Mouse (Mus musculus): Measurements from ENCODE around the gene Cd300c2.
"Not testable (repeated sequence)": the region's sequence is repeated elsewhere in the genome, so short reads cannot be mapped to it uniquely, and the experiment has no call there.

Cd300c2 gene

DNA sequence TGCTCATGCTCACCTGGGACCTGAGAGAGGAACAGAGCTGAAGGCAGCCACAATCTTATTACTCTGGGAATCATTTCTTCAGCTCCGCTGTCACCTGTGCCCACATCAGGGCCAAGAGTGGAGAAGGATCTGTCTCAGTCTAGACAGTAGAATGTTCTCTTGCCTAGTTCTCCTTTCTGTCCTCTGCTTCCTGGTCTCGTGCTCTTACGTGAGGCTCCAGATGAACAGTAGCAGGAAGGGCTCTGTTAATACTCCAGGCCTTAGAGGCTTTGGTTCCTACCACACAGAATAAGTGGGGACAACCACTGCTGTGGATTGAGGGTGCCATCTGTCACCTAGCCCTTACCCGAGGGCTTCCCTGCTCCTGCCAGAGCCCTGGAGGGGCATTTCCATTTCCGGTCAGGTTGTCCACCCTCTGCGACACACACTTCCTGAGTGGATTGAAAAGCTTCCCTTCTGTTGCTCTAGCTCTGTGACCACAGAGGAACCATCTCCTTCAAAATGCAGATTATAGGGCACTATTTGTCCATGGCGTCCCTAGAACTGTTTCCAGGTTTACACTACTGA lies at the start of gene Cd300c2:
Gene Cd300c2 (minus strand): TSS at position 407 of the 567 bp plus-strand sequence.
- no peak for DNase-seq (ENCODE audit: low read depth)

DNA sequence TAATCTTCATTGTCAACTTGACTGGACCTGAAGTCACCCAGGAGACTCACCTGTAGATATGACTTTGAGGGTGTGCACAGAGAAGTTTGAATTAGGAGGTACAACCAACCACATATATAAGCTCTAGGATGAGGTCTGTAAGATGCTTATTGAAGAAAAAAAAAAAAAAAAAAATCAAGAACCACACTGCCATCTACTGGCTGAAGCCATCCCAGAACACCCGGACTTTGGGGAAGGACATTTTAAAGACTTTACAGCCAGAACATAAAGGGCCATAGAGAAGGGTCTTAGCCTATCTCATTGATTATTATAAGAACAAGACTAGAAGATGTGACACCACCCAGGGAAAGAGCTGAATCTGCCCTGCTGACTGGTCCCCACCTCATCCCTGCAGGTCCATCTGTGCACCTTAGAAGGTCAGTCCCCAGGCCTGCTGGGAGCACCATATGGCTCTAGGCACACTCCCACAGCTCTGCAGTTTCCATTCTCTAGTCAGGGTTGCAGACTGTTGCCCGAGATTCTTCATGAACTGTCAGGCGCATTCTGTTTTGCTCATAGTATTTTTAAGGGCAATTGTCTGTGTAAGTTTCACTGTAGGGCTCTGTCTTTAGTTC lies 47.7 kb upstream of the Cd300c2 start:
- peak; percentile 73 for DNase-seq (ENCODE audit: low read depth)

DNA sequence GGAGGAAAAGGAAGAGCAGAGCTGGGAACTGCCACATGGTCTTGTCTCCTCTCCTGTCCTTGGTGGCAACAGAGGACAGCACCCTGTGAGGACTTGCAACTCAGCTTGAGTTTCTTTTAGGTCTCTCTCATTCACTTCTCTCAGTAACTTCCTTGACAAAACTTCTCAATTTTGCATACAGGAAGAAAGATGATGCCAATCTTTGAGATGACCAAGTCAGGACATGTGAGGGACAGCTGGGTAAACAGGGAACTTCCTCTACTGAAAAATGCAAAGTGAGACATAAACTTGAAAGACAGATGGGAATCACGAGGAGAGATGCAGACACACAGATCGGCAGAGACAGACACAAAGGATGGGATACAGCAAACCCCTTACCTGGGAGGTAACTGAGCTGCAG lies 46.6 kb upstream of the Cd300c2 start, which contains the start of gene Cd300ld3:
Gene Cd300ld3 (minus strand): TSS at position 151 of the 400 bp plus-strand sequence.
- no peak for DNase-seq (ENCODE audit: low read depth)

DNA sequence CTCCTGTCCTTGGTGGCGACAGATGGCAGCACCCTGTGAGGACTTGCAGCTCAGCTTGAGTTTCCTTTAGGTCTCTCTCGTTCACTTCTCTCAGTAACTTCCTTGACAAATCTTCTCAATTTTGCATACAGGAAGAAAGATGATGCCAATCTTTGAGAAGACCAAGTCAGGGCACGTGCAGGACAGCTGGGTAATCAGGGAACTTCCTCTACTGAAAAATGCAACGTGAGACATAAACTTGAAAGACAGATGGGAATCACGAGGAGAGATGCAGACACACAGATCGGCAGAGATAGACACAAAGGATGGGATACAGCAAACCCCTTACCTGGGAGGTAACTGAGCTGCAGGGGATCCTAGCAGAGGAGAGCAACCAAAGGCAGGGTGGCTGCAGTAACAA lies 36.0 kb upstream of the Cd300c2 start, which contains the start of gene Cd300ld5:
Gene Cd300ld5 (minus strand): TSS at position 101 of the 400 bp plus-strand sequence.
- DNase-seq (ENCODE audit: low read depth): not testable (repeated sequence)

DNA sequence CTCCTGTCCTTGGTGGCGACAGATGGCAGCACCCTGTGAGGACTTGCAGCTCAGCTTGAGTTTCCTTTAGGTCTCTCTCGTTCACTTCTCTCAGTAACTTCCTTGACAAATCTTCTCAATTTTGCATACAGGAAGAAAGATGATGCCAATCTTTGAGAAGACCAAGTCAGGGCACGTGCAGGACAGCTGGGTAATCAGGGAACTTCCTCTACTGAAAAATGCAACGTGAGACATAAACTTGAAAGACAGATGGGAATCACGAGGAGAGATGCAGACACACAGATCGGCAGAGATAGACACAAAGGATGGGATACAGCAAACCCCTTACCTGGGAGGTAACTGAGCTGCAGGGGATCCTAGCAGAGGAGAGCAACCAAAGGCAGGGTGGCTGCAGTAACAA lies 25.2 kb upstream of the Cd300c2 start, which contains the start of gene Cd300ld4:
Gene Cd300ld4 (minus strand): TSS at position 101 of the 400 bp plus-strand sequence.
- DNase-seq (ENCODE audit: low read depth): not testable (repeated sequence)

DNA sequence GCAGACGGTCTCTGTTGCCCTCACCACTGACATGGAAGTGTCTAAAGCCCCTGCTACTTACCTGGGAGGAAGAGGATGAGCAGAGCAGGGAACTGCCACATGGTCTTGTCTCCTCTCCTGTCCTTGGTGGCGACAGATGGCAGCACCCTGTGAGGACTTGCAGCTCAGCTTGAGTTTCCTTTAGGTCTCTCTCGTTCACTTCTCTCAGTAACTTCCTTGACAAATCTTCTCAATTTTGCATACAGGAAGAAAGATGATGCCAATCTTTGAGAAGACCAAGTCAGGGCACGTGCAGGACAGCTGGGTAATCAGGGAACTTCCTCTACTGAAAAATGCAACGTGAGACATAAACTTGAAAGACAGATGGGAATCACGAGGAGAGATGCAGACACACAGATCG lies 14.4 kb upstream of the Cd300c2 start, which contains the start of gene Cd300ld2:
Gene Cd300ld2 (minus strand): TSS at position 101 of the 400 bp plus-strand sequence.
- DNase-seq (ENCODE audit: low read depth): not testable (repeated sequence)

DNA sequence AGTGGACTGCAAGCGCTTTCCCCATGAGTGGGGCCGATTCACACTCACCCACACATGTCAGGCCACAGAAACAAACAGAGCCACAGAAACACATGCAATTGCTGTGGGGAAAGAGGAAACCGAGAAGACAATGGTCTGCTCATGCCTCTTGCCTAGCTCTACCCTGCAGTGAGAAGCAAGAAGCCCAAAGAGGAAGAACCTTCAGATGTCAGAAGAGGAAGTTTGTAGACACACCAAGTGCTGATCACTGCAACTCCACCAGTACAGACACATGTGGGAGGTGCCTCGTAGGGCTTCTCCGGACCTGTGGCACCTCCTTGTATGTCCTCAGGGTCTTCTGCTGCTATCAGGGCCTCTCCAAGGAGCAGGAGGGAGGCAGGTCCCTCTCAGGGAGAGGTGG lies 2.4 kb upstream of the Cd300c2 start:
- no peak for DNase-seq (ENCODE audit: low read depth)

DNA sequence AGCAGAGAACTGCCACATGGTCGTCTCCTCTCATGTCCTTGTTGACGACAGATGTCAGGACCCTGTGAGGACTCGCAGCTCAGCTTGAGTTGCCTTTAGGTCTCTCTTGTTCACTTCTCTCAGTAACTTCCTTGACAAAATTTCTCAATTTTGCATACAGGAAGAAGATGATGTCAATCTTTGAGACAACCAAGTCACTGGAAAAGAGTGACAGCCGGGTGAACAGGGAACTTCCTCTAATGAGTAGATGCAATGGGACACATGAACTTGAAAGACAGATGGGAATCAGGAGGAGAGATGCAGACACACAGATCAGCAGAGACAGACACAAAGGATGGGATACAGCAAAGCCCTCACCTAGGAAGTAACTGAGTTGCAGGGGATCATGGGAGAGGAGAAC lies 11.9 kb downstream of the Cd300c2 start, which contains the start of gene Cd300ld:
Gene Cd300ld (minus strand): TSS at position 130 of the 400 bp plus-strand sequence.
- no peak for DNase-seq (ENCODE audit: low read depth)

DNA sequence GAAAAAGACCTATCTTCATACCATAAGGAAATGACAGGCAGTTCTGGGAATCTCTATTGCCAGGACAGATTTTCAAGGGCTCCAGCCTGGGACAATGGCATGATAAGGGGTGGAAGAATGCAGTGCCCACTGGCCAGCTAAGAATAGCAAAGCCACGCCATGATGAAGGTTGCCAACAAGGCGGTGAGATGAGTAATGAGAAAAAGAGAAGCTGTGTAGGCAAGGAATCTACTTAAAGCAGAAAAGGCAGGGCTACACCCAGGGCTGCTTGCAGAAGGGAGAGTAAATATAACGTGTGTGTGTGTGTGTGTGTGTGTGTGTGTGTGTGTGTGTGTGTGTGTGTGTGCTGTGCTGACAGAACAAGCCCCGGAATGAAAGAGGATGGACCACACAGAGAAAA lies 19.8 kb downstream of the Cd300c2 start:
- peak; percentile 35 for DNase-seq (ENCODE audit: low read depth)

DNA sequence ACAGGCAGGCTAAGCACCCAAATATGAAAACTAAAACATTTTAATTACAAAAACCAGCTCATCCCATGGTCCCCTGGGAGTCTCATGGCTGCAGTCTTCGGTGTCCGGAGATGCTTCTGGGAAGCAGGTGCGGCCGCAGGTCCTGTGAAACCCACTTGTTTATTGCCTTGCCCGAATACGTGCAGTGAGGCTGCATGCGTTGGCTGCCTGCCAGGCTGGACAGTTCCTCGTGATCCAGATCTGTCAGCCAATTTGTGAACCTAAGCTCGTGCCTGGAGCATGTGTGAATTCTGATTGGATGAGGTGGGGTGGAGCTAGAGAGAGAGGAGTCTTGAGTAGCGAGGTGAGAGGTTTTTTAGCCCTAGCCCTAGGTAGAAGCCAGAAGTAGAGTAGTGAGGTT lies 29.0 kb downstream of the Cd300c2 start:
- DNase-seq (ENCODE audit: low read depth): peak; percentile 41

DNA sequence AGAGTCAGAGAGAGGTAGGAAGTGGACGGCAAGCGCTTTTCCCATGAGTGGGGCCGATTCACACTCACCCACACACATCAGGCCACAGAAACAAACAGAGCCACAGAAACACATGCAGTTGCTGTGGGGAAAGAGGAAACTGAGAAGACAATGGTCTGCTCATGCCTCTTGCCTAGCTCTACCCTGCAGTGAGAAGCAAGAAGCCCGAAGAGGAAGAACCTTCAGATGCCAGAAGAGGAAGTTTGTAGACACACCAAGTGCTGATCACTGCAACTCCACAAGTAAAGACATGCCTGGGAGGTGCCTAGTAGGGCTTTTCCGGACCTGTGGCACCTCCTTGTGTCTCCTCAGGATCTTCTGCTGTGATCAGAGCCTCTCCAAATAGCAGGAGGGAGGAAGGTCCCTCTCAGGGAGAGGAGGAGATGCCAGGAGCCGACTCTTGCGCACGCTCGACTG lies 32.9 kb downstream of the Cd300c2 start, which contains the start of gene Cd300c:
Gene Cd300c (minus strand): TSS at position 406 of the 456 bp plus-strand sequence.
- DNase-seq (ENCODE audit: low read depth): no peak

DNA sequence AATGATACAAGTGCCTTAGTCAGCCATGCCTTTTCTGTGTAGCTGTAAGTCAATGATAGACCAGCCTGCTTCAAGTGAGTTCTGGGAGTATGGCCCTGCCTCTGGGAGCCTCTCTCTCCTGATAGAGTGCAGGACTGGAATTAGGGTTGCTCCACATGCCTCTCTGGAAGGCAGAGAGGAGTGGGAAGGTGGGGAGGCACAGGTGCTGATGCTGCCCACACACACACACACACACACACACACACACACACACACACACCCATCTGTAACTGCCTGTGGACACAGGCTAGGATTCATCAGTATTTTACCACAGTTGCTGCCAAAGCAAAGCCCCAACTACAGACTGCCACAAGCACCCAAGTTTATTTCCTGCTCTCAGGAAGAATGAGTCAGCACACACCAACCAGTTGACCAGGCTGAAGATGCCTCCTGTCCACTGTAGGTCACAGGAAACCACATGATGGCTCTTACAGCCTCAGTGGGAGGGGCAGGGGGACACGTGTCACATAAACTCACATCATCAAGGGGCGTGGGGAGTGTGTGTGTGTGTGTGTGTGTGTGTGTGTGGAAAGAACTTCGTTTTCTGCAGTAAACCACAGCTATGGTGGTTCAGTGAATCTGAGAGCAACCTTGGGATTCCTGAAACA lies 36.4 kb downstream of the Cd300c2 start:
- peak; percentile 51 for DNase-seq (ENCODE audit: low read depth)

DNA sequence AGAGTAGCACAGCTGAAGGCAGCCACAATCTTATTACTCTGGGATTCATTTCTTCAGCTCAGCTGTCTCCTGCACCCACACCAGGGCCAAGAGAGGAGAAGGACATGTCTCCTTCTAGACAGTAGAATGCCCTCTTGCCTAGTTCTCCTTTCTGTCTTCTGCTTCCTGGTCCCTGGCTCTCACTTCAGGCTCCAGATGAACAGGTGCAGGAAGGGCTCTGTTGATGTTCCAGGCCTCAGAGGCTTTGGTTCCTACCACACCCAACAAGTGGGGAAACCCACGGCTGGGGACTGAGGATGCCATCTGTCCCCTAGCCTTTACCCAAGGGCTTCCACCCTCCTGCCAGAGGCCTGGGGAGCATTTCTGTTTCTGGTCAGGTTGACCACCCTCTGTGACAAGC lies 41.3 kb downstream of the Cd300c2 start:
- DNase-seq (ENCODE audit: low read depth): no peak
